Mouse (Mus musculus): ENCODE measurements around the gene Fubp1.

Gene Fubp1

DNA sequence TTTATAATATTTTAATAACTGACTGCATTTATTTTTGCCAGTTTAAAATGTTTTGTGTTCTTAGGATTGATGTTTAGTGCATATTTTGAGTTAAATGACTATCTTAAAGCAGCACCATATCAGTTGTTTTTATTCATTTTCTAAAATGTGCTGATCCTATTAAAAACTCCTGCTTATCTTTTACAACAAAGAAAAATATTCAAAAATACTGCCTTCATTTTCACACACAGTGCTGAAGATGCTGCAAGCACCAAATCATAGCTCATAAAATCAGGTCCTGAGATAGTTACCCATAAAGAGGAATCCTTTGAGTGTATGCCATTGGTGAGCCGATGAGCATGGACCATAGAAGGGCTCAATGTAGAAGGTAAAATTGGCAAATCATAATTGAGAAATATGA, 25.0 kb downstream of the Fubp1 start:
- no peak for DNase-seq (ENCODE audit: low spot score in 2 of 2)

DNA sequence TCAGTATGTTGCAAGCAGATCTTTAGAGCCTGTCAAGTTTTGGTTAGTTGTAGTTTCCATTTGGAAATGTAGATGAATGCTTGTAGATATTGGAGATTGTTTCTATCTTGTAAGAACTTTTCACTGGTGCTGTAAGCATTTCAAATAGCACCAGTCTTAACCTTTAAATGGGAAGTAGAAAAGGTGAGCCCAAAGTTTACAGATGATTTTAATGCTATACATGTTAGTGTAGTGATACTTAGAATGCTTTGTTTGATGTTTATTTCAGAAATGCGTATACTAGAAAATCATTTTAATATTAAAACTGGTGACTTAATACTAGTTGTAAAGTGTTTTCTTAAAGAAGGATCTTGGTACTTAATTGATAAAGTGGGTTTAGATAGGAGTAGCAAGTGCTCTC, 25.6 kb downstream of the Fubp1 start:
- no peak for DNase-seq (ENCODE audit: low spot score in 2 of 2)

DNA sequence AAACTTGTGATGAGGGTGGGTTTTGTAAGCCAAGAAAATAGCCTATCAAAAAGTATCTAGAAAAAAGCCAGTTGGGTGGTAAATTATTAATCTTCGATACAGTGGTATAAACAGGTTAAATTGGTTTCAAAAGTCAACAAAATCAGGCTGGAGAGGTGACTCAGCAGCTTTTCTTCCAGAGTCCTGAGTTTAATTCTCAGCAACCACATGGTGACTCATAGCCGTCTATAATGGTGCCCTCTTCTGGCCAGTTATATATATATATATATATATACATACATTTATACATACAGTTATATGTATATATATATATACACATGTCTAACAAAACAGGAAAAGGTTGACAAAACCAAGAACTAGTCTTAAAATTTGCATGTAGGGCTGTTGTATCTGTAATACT, 28.6 kb downstream of the Fubp1 start:
- no peak for DNase-seq (ENCODE audit: low spot score in 2 of 2)

DNA sequence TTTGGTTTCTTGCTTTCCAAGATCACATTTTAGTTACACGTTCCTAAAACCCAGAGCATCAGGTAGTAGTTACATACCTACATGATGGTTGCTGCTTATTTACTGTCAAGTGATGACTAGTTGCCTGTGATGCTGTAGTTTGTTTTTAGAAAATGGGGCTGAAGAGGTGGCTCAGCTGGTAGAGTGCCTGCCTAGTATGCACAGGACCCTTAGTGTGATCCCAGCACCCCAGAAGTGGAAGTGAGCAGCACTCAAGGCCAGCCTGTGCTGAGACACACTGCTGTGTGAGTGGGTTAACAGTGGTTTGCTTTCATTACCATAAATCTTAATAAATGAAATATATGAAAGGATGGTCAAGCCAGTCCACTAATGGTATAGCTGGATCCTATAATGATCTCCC, 29.4 kb downstream of the Fubp1 start:
- DNase-seq (ENCODE audit: low spot score in 2 of 2) = no peak

DNA sequence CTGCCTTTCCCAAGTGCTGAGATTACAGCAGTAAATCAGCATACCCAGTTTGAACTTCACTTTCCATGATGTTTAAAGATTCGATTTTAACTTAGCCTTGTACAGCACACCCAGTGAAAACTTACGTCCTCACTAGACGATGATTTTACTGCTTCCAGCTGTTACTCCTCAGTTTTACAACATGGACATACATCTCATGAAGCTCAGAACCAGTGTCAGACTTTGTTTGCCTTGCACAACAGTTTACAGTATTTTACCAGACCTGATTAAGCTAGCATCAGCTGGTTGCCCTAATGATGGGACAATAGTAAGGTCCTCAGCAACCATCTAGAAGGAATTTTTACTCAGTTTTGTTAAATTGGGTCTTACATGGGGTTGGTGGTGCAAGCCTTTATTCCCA, 30.9 kb downstream of the Fubp1 start:
- DNase-seq (ENCODE audit: low spot score in 2 of 2) = no peak

DNA sequence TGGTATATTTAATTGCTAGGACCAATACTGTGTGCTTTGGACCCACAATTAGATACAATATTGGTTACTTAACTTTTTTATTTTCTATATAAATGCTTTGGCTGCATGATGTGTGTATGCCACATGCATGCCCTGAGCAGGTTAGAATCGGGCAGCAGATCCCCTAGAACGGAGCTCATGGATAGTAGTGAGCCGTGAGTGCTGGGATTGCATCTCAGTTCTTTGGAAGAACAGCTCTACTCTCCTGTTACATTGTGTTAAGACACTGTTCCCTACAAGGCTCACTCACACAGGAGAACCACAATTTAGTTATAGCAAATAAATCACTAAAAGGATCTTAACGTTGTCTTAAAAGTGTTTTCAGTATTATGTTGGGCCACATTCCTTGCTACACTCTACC, 33.1 kb downstream of the Fubp1 start:
- DNase-seq (ENCODE audit: low spot score in 2 of 2) = no peak

DNA sequence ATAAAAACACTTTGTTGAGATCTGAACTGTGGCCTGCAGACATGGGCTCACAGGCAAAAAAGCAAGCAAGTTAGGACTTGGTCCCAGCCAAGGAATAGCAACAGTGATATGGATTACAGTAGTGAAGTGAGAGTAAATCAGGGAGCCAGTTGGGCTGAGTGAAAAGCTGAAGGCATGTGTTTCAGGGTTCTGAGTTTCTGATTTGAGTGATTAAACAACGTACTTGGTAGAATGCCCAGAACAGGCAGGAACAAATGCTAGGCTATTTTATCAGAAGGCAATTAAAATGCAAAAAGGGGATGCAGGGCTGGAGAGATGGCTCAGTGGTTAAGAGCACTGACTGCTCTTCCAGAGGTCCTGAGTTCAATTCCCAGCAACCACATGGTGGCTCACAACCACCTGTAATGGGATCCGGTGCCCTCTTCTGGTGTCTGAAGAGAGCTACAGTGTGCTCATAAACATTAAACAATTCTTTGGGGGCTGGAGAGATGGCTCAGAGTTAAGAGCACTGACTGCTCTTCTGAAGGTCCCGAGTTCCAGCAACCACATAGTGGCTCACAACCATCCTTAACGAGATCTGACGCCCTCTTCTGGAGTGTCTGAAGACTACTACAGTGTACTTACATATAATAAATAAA, 35.2 kb downstream of the Fubp1 start:
- DNase-seq (ENCODE audit: low spot score in 2 of 2) = no peak

DNA sequence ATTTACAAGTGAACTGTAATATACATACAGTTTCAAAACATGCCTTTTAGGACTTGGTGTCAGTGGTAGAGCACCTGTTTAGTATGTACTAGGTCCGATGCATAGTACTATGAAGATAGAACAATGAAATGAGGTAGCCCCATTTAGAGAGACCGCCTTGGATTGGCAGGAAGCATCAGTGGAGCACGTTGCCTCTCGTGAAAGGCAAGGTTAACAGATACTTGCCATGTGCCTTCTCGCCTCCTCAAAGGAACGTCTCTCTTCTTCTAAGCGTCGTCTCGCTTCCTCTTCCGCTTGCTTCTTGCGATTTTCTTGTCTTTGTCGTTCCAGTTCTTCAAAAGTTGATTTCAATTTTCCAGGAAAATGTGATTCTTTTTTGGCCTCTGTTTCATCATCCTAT, 37.5 kb downstream of the Fubp1 start:
- no peak for DNase-seq (ENCODE audit: low spot score in 2 of 2)

DNA sequence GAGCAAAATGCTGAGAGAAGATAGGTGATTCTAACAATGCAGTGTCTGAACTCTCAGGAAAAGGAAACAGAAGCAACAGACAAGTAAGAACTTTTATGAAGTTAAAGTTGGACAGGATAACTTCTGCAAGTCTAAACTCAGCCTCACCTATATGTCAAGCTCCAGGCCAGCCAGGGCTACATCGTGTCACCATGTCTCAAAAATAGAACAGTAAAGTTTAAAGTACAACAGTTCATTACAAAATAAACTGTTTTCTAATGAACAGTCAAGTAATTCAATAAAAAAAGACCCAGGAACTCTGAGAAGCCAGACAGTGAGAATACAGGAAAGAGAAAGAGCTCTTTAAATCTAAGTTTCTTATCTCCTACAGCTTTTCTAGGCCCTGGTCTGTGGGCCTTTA, 40.3 kb downstream of the Fubp1 start:
- no peak for DNase-seq (ENCODE audit: low spot score in 2 of 2)

DNA sequence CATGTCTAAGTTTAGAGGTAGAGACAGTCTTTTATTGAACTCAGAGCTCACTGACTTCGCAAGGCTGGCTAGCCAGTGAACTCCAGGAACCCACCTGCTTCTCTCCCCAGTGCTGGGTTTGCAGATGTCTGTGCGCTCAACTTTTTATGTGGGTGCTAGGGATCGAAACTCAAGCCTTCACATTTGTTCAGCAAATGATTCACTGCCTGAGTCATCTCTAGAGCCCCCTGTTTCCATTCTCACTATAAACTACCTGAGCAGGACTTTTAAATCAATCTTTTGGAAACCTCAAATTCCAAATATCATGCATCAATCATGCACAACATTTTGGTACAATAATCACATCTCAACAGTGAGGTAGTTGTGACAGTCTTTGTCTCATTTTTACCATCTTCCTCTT, 47.3 kb downstream of the Fubp1 start:
- no peak for DNase-seq (ENCODE audit: low spot score in 2 of 2)

DNA sequence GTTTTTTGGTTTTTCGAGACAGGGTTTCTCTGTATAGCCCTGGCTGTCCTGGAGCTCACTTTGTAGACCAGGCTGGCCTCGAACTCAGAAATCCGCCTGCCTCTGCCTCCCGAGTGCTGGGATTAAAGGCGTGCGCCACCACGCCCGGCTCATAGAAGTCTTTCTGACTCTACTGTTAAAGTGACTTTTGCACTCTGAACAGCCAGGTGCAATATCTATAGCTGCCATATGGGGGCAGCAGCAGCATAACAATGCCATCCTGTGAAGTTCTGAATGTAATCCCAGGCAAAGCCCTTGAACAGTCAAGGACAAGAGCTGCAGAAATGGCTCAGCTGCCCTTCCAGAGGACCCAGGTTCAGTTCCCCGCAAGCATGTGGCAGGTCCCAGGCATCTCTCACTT, 49.2 kb downstream of the Fubp1 start:
- peak; percentile 47 to 82 for DNase-seq (ENCODE audit: low spot score in 2 of 2)

DNA sequence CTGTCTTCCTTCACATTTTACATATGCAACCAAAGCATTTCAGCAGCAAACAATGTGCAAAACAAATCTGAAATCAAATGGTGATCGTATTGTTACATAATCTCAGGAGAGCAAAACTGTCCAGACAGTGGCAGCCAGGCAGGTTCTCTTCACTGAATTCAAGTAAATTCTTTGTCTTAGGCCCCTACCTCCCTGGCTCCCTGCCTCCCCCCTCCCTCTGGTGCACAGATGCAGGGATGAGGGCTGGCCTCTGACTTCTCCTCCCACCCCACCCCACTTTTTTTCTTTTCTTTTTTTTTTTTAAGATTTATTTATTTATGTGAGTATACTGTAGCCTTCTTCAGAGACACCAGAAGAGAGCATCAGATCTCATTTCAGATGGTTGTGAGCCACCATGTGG, 50.1 kb downstream of the Fubp1 start:
- DNase-seq (ENCODE audit: low spot score in 2 of 2) = no peak

DNA sequence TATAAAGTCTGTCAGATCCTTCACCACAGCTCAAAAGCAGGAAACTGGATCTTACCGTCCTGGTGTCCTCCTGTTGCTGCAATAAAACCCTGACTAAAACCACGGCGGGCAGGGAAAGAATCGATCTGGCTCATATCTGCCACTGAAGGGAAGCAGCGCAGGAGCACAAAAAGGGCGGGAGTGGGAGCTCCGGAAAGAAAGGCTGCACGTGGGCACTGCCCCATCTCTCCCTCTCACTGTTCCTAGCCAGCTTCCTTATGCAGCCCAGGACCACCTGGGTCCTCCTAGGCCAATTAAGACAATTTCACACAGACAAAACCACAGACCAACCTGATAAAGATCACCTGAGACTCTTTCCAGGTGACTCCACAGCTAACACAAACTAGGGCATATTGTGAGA, 51.2 kb downstream of the Fubp1 start:
- no peak for DNase-seq (ENCODE audit: low spot score in 2 of 2)

DNA sequence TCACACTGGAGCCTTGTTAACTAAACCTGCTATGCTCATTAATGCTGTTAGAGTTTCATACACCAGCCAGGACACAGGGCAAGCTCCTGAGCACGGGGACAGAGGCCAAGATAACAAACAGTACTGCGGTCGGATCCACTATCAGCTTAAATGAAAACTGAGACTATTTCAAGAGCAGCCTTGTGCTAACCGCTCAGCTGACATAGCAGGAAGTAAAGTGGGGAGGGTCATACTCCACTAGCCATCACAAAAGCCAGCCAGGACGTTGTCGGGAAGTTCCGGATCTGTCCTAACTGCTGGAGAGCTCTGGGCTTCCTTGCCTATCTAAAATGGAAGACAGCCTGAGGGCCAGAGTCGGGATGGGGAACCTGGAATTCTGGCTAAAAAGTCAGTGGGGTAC, 51.7 kb downstream of the Fubp1 start:
- peak; percentile 56 to 66 for DNase-seq (ENCODE audit: low spot score in 2 of 2)

DNA sequence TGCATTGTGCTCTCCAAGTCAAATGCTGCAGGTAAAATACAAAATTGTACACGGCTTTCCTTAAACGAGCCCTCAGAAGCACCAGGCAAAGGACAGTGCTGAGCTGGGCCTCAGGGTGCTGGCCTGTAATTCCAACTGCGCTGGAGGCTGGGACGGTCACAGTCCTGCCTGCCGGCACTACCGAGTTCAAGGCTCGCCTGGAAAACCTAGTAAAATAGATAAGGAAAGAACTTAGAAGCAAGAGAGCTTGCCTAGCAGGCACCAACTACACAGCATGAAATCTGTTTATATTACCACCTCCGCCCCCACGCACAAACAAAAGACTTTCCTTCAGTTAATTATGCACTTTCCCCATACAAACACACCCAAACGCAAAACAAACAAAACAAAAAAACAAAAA, 54.2 kb downstream of the Fubp1 start:
- no peak for DNase-seq (ENCODE audit: low spot score in 2 of 2)

DNA sequence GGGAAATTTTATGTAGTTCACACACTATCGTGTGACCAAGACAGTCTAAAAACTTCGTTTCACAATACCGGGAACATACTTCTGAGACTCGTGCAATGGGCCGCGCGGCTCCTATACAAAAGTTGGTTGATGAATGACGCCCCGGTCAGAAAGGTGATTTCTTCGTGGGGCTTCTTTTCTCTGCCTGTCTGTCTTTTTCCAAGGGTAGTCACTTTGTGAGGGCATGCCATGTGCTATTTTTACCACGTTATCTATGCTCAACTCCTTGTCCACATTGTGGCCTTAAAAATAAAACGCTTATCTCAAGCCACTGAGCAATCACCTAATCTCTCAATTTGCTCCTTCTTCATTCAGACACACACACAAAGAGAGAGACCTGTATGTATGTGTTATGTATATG, 54.6 kb downstream of the Fubp1 start:
- DNase-seq (ENCODE audit: low spot score in 2 of 2) = peak; percentile 33 to 57

DNA sequence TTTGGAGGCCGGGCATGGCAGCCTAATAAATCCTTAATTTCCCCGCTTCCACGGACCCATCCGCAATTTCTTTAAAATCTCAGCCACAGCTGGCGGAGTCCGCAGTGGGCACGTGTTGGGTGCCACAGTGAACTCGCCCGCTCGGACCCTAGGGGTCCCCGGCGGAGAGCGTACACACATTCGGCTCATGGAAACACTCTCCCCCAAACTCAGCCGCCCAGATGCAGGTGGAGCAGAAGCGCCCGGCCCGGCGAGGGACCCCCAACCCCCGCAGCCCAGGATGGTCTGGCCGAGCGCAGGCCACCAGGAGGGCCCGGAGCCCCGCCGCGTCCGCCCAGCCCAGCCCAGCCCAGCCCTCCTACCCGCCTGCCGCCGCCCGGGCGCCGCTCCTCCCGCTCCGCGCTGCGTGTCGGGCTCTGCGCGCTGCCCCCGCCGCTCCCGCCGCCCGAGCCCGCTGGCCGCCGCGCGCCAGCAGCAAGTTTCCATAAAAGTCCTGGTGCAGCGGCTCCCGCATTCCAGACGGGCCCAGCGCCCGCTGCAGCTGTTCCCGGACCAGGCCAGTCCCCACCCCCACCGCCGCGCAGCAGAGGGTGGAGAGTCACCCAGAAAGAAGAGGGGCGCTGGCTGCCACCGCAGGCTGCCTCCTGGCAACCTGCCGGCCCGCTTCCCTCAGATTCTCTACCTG, 55.3 kb downstream of the Fubp1 start:
- DNase-seq (ENCODE audit: low spot score in 2 of 2) = peak; percentile 84 to 86

DNA sequence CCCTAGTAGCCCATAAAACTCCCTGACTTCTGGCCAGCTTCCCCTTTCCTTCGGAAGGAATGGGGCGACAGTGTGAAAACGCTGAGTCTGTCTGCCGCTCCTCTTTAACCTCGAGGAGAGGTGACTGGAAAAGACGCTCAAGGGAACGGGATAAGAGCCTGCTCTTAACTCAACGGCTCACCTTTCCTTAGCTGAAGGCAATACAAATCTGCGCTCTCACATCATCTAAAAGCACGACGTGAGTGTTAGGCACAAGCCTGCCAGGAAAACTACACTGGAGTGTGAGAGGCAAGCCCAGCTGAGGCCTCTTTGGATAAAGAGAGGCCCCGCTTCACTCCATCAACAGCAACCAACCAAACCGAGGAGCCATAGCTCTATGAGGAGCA, 55.8 kb downstream of the Fubp1 start, which contains the start of gene Nexn:
Gene Nexn, minus strand, starts transcription at position 315 of the 386 bp plus-strand sequence.
- DNase-seq (ENCODE audit: low spot score in 2 of 2) = no peak

DNA sequence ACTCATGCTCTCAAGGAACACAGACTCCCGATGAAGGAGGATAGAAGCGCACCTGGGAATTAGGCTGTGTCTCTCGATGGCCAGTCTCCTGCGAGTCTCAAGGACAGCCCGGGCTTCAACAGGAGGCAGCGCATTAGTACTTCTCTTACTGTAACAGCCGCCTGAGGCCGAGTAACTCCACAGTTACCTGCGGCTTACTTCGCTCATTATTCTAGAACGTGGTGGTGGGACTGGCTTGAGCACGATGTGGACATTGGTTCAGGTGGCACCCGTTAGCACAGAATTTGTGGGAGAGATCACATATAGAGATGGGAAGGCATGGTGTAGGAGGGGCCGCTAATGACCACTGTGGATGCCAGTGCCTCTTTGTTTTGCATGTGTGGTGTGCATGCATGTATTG, 57.9 kb downstream of the Fubp1 start:
- DNase-seq (ENCODE audit: low spot score in 2 of 2) = no peak

DNA sequence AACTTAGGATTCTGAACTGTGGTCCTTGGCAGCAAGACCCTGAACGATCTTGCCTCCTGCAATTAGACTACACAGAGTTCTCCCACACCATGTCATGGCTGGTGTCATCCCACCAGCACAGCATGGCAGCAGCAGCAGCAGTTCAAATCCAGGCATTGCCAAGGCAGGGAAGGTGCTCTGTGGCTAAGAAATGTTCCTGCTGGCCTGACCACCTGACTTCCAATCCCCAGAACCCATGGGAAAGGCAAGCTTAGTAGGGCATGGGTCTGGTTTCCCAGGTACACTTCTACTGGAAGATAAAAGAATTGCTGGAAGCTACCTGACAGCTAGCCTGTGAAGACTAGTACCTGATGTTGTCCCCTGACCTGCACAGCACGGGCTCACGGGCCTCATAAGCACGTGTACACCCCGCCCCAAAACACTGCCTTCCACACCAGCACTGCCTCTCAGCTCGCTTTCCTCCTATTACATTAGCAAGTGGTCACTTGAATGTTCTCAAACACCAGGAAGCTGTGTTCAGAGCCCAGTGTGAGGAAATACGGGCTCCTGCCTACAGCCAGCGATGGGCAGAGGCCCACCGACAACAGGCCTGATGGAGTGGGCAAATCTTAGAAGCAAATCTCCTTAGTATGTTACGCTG, 61.0 kb downstream of the Fubp1 start:
- no peak for DNase-seq (ENCODE audit: low spot score in 2 of 2)

DNA sequence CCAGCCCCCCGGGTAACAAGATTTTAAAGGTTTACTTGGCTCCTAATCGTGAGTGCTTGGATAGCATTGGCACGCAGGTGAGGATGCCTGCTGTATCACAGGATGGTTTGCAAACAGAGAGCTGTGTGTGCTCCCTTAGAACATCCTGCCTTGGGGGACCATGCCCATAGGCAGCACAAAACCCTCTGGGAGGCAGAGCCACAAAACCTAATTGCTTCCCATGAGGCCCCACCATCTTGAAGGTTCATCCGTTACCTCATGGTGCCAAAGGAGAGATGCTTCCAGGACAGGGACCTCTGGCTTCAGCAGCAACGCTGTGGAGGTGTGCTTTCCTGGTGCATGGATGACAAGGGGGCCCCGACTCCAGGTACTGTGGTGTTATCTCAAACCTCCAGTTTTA, 61.7 kb downstream of the Fubp1 start:
- DNase-seq (ENCODE audit: low spot score in 2 of 2) = no peak

DNA sequence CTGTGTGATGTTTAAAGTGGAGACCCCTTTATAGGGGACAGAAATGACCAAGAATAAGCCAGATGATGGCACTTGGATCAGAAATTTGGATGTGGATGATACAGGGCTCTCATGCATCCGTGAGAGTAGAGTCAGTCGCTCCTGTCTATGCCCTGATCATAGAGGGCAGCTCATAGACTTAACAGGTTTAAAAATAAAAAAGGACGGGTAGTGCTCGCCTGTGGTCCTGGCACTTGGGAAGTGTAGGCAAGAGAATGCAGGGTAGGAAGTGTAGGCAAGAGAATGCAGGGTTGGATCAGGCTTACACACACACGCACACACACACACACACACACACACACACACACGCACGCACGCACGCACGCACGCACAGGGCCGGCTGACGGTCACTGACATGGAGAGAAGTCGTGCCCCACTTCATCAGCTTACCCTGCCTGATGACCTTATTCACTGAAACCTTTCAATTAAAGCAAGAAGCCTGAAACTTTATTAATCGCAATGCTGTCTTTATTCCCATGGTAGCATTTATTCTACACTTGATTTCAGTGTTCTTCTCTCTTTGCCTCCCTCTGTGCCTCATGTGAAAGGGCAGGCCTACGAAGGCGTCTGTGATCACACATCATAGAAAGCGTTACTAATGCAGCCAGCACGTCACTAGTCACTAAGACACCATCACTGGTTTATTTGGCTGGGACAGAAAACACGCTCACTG, 62.9 kb downstream of the Fubp1 start:
- no peak for DNase-seq (ENCODE audit: low spot score in 2 of 2)

DNA sequence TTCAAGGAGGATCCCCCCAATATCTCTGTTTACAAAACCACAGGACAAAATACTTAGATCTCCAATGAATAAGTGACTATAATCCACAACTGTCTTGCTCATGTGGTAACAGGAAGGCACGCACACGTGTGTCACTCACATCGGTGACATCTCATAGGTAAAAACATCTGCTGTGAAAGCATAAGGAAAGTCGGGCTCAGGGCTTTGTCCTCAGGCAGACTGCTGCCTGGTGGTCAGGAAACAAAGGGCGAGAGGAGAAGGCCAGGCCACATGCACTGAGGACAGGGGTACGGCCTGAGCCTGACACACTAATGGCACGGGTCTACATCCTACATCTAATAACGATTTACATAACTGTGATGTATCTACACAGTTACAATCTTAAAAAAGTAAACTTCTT, 64.8 kb downstream of the Fubp1 start:
- no peak for DNase-seq (ENCODE audit: low spot score in 2 of 2)

Measured in heart, adult 9 months (tissue).